Mouse (Mus musculus): ENCODE results near the gene Dennd1a.
A peak's percentile ranks its signal among the peaks of the same experiment; 100 is the strongest.

Gene Dennd1a

GRCm38 (mm10) chr2:37855226-37855625 is 432.0 kb downstream of the Dennd1a start:
- peak; percentile 9 for DNase-seq

GRCm38 (mm10) chr2:37853878-37854435 is 433.2 kb downstream of the Dennd1a start:
- no peak for DNase-seq

GRCm38 (mm10) chr2:37850626-37851025 is 436.6 kb downstream of the Dennd1a start:
- DNase-seq: no peak

GRCm38 (mm10) chr2:37849357-37849756 is 437.8 kb downstream of the Dennd1a start:
- no peak for DNase-seq

GRCm38 (mm10) chr2:37842719-37843118 is 444.5 kb downstream of the Dennd1a start:
- DNase-seq: no peak

- no peak for DNase-seq
These were observed 445.0 kb downstream of the Dennd1a start for GRCm38 (mm10) chr2:37842151-37842569.

- DNase-seq: no peak
These were observed 447.3 kb downstream of the Dennd1a start for GRCm38 (mm10) chr2:37839922-37840321.

GRCm38 (mm10) chr2:37838202-37838984 is 448.8 kb downstream of the Dennd1a start:
- no peak for DNase-seq

- no peak for DNase-seq
These were observed 449.6 kb downstream of the Dennd1a start for GRCm38 (mm10) chr2:37837542-37837941.

- no peak for DNase-seq
These were observed 450.3 kb downstream of the Dennd1a start for GRCm38 (mm10) chr2:37836926-37837325.

- no peak for DNase-seq
These were observed 454.9 kb downstream of the Dennd1a start for GRCm38 (mm10) chr2:37832253-37832652.

- no peak for DNase-seq
These were observed 457.4 kb downstream of the Dennd1a start for GRCm38 (mm10) chr2:37829758-37830275.

GRCm38 (mm10) chr2:37823826-37824225 is 463.4 kb downstream of the Dennd1a start:
- no peak for DNase-seq

GRCm38 (mm10) chr2:37822122-37822521 is 465.1 kb downstream of the Dennd1a start:
- no peak for DNase-seq

- DNase-seq: no peak
These were observed 467.6 kb downstream of the Dennd1a start for GRCm38 (mm10) chr2:37819526-37820152.

- no peak for DNase-seq
These were observed 468.2 kb downstream of the Dennd1a start for GRCm38 (mm10) chr2:37818761-37819525.

GRCm38 (mm10) chr2:37815676-37816075 is 471.5 kb downstream of the Dennd1a start:
- peak; percentile 70 for DNase-seq

GRCm38 (mm10) chr2:37814820-37815361 is 472.3 kb downstream of the Dennd1a start:
- DNase-seq: no peak

GRCm38 (mm10) chr2:37812401-37812800 is 474.8 kb downstream of the Dennd1a start:
- DNase-seq: peak; percentile 84

GRCm38 (mm10) chr2:37811682-37812081 is 475.5 kb downstream of the Dennd1a start:
- DNase-seq: peak; percentile 79

- peak; percentile 74 for DNase-seq
These were observed 484.5 kb downstream of the Dennd1a start for GRCm38 (mm10) chr2:37802610-37803212.

- DNase-seq: no peak
These were observed 485.5 kb downstream of the Dennd1a start for GRCm38 (mm10) chr2:37801687-37802086.
